Mouse (Mus musculus): ENCODE results near the gene P2rx4.

Gene P2rx4

GRCm38 (mm10) chr5:122756680-122757079 is 49.3 kb downstream of the P2rx4 start:
- DNase-seq (ENCODE audit: low spot score), result peak; percentile 35

DNA sequence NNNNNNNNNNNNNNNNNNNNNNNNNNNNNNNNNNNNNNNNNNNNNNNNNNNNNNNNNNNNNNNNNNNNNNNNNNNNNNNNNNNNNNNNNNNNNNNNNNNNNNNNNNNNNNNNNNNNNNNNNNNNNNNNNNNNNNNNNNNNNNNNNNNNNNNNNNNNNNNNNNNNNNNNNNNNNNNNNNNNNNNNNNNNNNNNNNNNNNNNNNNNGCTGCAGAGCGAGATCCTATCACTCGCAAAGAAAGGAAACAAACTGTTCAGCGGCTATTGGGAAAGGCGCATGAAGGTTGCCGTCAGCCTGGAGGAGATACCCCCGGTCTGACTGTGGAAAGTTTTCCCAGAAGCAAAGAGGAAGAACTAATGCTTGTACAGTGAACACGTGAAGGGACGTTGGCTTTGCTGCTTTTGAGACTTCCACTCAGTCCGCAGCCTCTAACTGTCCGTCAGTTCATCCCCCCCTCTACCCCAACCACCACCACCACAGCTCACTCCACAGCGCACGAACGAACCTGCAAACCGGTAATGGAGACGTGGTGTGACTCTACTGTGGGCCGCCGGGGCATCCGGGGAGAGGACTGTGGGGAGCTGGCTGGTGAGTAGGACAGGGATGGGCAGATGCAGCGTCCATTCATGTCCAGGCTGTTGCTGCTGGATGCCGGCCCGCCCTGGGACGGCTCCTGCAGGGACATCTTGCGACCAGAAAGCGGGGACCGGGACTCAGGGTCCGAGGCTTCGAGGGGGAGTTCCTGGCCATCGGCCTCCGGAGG is 56.1 kb downstream of the P2rx4 start:
- DNase-seq (ENCODE audit: low spot score), result no peak

GRCm38 (mm10) chr5:122764032-122764464 is 56.7 kb downstream of the P2rx4 start:
- peak; percentile 54 for DNase-seq (ENCODE audit: low spot score)

DNA sequence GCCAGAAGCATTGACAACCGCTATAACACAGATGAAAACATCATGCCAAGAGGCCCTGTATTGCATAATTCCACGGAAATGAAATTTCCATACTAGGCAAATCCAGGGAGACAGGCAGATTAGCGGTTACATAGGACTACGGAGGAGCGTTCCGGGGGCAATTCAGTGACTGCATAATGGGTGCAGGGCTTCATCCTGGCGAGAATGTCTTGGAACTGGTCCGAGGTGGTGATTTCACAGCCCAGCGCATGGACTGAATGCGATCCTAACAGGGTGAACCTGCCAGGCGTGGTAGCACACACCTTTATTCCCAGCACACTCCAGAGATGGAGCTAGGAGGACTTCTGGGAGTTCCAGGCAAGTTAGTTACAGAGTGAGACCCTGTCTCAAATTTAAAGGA is 59.9 kb downstream of the P2rx4 start:
- no peak for DNase-seq (ENCODE audit: low spot score)

DNA sequence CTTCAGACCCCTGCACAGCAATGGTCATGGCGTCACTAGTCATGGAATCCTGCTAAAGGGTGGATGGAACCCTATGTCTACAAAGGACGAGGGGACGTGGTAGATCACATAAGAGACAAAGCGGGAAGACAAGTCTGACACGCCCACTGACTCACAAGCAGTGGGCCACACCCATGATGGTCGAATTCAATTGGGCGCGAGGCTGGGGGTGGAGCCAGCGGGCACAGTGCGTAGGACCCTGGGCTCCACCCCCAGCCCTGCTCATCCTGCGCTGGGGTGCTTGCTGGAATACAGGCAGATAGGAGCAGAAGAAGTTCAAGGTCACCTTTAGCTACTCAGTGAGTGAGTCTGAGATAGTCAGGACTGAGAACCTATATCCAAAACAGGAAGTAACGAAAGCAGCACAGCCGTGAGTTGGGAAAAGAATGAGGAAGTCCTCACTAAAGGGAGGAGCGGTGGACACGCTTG is 61.8 kb downstream of the P2rx4 start:
- no peak for DNase-seq (ENCODE audit: low spot score)

DNA sequence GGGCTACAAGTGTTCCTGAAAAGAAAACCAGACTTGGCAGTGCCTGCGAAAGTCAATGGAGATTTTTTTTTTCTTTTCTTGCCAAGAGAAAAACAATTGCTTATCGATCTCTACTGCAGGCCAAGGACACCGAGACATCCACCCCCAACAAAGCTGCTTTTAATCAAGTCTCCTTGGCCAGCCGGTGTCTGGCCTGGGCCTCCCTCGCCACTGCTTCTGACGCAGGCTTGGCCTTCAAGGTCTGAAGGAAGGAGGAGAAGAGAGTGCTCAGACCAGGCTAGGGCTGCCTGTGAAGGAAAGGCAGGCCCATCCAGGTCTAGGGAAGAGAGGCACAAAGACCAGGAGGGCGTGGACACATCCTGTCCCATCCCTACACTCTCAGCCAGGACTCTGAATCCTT is 63.0 kb downstream of the P2rx4 start:
- peak; percentile 78 for DNase-seq (ENCODE audit: low spot score)

GRCm38 (mm10) chr5:122770806-122771261 is 63.5 kb downstream of the P2rx4 start:
- DNase-seq (ENCODE audit: low spot score), result peak; percentile 63

DNA sequence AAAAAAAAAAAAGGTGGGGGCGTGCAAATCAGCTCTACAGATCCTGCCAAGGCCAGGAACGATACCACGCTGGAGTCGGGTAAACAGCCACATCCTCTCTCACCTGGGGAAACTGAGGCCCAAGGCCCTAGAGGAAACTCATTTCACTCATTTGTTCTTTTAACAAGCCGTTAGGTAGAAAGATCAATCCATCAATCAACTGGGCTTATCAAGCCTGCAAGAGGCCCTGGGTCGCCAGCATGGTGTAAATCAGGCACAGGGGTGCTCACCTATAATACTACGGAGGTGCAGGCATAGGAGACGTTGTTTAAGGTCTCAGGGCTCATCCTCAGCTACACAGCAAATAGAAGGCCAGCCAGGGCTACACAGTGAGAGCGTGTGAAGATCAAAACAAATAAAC is 64.1 kb downstream of the P2rx4 start:
- no peak for DNase-seq (ENCODE audit: low spot score)

- DNase-seq (ENCODE audit: low spot score), result no peak
These were observed 66.4 kb downstream of the P2rx4 start for GRCm38 (mm10) chr5:122773756-122774155.

DNA sequence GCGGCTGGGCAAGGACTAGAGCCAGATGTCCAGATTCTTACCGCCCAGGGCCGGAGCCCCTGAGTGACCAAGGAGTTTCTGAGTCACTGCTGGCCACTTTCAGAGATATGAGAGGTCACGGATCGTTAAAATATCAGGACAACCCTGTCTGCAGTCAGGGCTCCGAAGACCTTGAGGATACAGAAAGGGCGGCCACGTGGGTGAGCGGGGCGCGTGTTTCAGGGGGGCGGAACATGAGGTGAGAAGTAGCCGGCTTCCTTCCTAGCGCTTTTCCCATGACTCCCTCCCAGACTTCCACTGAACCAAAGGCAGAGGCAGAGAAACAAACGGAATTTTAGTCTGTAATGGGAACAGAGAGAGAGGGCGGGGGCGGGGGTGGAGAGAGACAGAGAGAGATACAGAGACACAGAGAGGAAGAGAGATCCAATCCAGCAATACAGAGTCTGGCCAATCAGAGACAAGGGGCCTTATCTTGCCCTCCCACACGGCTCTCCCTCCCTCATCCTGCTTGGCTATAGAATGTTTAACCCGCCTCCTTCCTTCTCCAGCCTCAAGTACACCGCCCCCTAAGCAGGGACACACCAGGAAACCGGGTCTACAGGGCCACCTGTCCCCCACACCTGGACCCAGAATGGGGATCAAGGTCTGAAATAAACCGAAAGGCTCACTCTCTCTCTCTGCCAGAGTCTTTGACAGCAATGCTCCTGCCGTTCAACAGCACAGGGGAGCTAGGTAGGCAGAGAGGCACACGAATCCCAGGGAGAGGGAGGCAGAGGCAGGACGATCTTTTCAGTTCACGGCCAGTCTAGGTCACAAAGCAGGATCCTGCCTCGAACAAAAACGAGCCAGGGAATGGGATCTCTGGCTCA is 67.6 kb downstream of the P2rx4 start:
- peak; percentile 42 for DNase-seq (ENCODE audit: low spot score)

DNA sequence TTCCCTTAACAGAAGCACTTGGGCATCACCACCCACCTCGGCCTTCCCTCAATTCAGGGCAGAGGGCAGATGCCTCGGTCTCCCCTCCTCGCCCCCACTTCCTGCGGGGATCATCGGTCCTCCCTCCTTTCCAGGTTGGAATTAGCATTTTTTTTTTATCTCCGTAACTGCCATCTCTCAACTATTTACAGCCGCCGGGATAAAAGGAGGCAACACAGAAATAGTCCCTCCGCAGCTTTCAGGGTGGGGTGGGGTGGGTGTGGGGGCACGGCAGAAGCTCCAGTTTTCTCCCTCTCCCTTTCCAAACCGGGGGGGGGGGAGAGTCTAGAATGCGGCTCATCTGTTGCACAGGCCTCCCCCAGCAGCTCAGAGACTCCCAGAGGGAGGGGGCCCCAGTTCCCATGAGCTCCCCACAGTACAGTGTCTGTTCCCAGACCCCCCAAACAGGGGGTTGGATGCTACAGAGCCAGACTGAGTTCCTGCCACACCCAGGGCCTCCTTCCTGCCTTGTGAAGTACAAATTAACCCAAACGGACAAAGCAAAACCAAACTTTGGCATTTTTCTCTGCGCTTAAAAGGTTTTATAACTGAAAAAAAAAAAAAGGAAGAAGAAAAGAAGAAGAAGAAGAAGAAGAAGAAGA is 68.4 kb downstream of the P2rx4 start:
- no peak for DNase-seq (ENCODE audit: low spot score)

DNA sequence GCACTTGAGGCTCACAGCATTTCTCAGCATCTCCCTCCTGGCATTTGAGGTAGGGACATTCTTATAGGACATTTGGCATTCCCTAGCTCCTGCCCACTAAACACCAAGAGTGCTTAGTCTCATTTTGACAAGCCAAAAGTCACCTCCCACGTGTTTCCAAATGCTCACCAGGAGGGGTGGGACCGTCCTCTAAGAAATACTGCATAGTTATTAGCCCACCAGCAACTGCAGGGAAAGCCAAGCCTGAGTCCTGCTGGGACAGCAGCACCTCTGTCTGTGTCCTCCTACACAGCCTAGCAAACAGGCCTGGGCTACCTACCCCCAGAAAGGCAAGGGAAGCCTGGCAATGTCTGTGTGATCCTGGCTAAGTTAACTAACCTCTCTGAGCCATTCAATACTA is 70.0 kb downstream of the P2rx4 start:
- DNase-seq (ENCODE audit: low spot score), result no peak

DNA sequence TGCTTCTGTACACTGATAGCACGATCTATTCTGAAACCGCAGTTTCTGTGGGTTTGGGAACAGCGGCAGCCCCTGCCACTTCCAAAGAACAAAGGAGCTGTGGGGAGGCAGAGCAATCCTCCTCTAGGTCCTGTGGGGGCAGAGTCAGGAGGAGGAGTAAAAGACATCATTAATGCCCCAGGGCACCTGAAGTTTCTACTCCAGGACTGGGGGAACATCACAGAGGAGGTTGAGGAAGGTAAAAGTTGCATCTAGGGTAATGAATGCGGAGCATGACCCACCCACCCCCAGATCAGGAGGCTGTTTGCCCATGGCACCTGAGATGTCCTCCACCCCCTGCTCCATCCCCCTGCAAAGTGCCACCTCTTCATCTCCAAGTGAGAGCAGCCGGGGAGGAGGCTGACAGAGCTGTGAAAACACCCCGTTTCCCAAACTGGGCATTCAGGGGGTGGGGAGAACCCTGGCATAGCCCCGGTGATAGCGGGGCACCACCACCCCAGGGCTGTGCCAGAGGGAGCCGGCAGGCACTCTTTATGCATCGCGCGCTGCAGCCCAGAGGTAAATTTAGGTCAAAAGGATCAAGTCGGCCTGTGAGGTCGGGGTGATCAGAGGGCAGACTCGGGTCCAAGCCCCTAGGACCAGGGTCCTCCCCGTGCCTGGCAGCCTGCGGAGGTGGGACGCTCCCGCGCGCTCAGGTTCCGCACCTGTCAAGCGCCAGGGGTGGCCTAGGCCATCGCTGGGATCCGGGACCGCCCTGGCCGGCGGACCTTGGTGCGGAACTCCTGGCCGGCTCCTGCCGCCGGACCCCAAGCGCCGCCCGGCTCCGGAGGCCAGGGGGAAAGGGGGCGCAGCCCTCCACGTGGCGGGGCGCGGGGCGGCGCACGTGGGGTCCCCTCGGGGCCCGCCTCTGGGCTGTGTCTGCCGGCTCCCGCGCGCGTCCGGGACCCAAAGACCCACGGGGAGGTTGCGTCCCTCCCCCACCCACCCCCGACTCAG is 71.2 kb downstream of the P2rx4 start:
- peak; percentile 48 for DNase-seq (ENCODE audit: low spot score)

All from ovary, postnatal 36 days (tissue).